Mouse (Mus musculus): ENCODE results near the gene Dennd4a.

Dennd4a gene

DNA sequence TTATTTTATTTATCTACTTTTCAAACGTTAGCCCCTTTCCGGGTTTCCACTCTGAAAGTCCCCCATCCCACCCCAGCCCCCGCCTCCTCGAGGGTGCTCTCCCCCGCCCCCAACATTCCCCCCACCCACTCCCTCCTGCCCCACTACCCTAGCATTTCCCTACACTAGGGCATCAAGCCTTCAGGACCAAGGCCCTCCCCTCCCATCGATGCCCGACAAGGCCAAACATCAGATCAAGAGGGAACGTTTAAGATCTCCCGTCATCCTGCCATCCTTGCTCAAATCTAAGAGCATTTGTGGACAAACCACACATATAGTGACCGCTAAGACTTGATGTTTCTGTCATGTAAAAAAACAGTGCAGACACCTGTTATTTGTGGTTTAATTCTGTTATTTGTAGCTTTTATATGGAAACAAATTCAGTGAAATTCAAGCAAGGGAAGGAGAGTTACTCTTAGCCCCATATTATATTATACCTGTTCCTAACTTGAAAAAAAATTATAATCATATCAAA, 21.2 kb upstream of the Dennd4a start:
- DNase-seq (ENCODE audit: extremely low read depth, insufficient read length, low spot score): no peak

DNA sequence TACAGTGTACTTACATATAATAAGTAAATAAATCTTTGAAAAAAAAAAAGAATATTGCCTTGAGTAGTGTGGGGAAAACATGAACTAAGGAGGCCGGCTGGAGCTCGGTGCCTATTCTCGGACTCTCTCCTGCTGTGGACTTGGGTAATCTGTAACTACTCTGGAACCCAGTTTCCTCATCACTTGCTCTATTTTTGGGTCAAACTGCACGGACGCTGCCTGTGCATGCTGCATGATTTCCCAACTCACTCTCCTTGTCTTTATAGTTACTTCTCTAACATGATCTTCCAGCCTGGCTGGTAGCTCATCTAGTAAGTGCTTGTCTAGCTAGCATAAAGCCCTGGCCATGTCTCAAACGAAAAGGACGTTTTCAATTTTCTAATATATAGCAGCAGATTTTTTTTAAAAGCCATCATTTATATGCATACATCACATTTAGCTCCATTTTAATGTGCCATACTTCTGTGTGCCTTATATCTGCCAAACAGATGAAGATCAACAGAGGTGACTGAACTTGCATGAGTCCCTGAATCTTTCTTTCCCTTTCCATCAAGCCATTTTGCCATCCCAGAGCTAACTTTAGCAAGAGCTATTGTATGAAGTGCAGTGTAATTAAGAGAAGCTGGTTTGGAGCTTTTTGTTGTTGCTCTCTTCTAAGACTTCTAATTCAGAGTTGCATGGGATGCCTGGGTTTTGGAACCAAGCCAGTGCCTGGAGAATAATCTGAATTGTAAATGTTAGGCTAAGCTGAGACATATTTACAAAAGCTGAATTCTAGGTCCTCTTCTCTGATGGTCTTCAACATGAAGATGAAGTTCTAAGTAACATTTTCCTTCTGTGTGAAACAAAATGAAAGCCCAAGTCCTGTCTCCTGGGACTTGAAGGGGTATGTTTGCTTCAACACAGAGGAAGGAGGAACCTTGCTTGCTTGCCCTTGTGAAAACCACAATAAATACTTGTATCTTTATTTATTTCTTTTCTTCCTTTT, 20.2 kb upstream of the Dennd4a start:
- no peak for DNase-seq (ENCODE audit: extremely low read depth, insufficient read length, low spot score)

DNA sequence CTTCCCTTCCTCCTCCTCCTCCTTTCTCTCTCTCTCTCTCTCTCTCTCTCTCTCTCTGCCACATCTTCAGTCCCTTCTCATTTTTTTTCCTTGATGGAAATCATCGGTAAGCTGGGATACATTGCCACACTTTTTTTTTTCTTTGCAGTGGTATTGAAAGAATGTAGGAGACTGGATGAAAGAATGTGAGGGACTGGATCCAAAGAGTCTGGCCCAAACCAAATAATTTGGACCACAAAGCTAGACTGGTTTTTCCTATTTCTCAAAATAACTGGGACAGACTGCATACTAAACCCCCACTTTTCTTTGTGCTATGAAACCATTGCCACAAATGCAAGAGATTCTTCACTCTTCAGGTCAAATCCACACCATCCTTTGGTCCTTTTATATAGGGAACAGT, 19.5 kb upstream of the Dennd4a start:
- peak; percentile 49 for DNase-seq (ENCODE audit: extremely low read depth, insufficient read length, low spot score)

DNA sequence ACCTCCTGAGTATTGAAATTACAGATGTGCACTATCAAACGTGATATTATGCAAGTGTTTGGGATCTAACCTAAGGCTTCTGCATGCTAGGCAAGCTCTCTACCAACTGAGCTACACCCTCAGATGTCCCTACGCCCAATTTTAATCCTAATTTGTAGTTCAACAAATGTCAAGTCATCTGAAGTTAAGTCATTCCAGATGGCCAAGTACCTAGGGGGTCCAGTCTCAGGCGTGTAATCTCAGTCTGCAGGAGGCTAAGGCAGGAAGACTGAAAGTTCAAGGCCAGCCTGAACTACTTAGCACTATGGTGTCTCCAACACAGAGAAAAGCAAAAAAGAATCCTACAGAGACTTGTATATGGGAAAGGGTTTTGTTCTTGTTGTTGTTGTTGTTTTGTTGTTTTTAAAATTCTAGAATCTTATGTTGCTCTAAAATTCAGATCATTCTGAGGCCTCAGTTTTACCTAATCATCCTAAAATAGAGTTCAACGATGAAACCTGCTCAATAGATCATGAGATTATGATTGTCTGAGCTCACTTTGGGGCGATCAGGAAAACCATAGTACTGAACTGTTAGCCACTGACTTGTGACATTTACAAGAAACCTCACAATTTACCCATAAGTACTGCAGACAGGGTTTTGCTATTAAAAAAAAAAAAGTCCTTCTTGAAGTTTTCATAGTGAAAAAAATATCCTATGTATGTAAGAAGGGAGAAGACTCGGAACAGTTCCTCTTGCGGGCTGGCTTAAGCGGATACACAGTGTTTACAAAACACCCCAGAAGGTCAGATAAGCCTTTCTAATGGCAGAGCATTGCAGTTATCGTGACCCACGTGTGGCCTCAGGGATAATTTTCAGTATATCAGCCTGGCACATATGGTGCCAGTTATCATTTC, 18.5 kb upstream of the Dennd4a start:
- no peak for DNase-seq (ENCODE audit: extremely low read depth, insufficient read length, low spot score)

DNA sequence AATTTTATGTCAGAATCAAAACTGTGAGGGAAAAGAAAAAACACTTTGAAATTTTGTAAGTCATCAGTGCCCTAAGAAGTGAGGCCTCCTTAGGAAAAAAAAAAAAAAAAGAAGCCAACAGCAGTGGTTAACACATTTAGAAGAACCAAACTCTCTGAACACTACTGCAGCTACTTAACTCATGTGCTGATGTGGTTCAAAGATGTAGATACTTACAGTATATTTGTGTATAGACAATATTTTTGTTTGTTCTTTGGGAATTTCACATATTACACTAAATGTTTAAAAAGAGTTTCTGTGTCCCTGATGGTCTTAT, 17.9 kb upstream of the Dennd4a start:
- DNase-seq (ENCODE audit: extremely low read depth, insufficient read length, low spot score): no peak

DNA sequence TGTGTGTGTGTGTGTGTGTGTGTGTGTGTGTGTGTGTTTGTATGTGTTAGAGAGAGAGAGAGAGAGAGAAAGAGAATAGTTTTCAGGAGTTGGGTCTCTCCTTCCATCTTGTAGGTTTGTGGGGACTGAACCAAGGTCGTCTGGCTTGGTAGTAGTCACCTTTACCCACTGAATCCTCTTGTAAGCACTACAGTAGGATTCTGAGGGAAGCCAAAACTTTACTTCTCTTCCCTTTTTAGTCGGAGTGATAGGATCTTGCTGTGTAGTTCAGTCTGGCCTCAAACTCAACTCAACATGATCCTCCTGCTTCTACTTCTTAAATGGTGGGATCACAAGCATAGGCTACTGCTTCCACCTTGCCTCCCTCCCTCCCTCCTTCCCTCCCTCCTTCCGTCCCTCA, 17.3 kb upstream of the Dennd4a start:
- no peak for DNase-seq (ENCODE audit: extremely low read depth, insufficient read length, low spot score)

DNA sequence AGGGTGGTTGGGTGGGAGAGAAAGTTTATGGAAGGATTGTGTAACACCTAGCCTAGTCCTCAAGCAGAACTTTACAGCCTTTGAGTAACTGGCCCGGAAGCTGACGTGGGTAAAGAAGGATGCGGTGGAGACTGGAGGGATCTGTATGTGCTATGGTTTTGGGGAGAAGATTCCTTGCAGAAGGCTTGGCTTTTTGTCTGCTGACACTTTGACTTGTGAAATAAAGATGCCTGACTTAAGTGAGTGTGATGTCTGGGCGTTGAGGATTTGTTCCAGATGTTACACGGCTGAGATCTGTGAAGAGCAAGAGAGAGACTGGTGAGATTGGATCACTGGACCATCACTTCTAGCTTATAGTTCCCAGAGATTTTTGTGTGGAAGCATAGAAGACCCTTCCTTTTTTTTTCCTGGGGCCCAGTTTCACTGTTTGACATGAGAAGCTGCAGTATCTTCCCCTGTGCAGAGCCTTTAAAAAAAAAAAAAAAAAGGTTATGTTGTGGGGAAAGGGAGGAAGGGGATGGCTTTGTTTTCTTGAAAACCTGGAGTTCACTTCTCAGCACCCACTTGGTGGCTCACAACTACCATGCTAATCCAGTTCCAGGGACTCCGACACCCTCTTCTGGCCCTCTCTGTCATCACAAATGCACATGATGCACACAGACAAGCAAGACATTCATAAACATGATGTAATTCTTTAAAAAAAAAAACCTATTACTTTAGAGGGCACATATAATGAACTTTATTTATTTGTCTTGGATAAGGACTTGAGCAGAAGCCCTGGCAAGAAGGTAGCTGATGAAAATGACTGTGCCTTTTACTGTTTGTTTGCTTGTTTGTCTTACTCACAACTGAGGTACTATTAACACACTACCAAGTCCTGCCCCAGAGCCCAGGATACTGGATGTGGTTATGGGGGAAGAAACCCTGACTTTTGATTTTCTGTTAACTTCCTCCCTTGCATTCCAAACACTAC, 16.4 kb upstream of the Dennd4a start:
- no peak for DNase-seq (ENCODE audit: extremely low read depth, insufficient read length, low spot score)

DNA sequence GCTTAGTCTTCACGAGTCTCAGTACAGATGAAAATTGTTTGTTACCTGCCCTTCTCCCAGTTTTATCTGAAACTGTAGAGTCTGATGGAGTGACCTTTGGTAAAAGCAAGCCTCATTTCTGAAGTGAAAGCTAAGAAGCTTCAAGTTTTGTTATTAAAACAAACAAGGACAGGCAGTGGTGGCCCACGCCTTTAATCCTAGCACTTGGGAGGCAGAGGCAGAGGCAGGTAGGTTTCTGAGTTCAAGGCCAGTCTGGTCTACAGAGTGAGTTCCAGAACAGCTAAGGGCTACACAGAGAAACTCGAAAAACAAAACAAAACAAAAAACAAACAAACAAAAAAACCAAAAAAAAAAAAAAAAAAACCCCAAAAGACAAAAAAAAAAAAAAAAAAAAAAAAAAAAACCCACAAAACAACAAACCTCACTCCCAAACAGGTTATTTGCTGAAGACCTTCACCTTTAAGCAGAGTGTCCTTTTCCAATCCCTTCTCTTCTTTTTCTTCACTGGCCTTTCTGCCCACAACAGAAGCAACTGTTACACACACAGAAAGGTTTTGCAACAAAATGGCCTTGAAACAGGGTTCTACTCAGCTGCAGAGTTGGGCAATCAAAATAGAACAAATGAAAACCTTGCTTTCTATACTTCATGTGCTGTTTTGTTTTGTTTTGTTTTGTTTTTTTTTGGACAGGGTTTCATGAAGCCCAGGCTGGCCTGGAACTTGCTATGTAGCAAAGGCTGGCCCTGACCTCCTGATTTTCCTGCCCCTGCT, 15.1 kb upstream of the Dennd4a start:
- DNase-seq (ENCODE audit: extremely low read depth, insufficient read length, low spot score): no peak

DNA sequence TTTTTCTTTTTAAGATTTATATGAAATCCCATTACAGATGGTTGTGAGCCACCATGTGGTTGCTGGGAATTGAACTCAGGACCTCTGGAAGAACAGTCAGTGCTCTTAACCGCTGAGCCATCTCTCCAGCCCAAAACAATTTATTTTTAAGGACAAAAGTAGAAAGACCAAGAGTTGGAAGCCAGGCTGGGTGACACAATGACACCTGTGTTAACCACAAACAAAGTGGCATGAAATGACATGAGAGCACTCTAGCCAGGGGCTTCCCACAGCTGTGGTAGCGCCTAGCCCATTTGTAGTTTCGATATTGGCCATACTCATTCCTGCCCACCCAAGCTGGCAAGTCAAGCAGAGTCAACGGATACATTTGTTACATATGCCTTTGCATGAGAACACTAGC, 13.7 kb upstream of the Dennd4a start:
- DNase-seq (ENCODE audit: extremely low read depth, insufficient read length, low spot score): no peak

DNA sequence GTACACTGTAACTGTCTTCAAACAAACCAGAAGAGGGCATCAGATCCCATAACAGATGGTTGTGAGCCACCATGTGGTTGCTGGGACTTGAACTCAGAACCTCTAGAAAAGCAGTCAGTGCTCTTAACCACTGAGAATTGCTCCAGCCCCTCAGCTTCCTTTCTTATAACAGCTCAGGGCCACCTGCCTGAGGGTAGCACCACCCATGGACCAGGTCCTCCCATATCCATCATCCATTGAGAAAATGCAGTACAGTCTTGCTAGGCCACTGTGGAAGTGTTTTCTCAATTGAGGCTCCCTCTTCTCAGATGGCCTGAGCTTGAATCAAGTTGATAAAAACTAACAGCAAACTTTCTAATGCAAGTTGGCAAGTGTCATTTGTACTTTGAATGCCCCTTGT, 13.0 kb upstream of the Dennd4a start:
- DNase-seq (ENCODE audit: extremely low read depth, insufficient read length, low spot score): no peak

DNA sequence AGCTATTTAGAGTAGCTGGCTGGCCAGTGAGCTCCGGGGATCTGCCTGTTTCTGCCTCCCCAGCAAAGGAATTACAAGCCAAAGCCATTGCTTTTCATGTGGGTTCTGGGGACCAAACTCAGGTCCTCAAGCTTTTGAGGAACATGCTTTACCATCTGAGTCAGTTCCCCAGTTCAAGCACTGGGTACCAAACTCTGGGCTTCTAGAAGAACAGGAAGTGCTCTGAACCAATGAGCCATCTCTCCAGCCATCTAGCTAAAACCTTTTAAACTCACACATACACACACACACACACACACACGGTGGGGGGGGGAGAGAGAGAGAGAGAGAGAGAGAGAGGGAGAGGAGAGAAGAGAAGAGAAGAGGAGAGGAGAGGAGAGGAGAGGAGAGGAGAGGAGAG, 12.3 kb upstream of the Dennd4a start:
- no peak for DNase-seq (ENCODE audit: extremely low read depth, insufficient read length, low spot score)

DNA sequence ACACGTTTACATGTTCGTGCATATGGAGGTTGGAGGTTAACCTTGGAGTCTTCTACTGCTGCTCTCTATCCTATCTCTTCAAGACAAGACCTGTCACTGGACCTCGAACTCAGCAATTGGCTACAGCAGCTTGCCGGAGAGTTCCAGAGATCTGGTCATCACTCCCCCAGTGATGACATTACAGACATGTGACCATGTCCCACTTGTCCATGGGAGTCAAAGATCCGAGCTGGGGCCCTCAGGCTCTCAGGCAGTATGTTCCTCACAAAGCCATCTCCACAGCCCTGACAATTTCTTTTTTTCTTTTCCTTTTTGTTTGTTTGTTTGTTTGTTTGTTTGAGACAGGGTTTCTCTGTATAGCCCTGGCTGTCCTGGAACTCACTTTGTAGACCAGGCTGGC, 11.6 kb upstream of the Dennd4a start:
- no peak for DNase-seq (ENCODE audit: extremely low read depth, insufficient read length, low spot score)

DNA sequence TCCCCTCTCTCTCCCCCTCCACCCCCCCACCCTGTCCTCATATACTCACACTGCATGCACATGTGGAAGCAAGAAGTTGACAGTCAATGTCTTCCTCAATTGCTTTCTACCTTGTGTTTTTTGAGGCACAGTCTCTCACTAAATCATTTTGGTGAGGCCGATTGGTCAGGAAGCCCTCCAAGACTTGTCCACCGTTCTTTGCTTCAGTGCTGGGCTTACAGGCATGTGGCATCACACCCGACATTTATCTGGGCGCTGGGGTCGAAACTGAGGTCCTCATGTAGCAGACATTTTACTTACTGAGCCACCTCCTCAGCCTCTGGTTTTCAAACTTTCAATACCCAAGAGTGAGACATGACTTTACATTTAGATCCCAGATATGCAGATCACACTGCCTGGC, 8.6 kb upstream of the Dennd4a start:
- DNase-seq (ENCODE audit: extremely low read depth, insufficient read length, low spot score): no peak

DNA sequence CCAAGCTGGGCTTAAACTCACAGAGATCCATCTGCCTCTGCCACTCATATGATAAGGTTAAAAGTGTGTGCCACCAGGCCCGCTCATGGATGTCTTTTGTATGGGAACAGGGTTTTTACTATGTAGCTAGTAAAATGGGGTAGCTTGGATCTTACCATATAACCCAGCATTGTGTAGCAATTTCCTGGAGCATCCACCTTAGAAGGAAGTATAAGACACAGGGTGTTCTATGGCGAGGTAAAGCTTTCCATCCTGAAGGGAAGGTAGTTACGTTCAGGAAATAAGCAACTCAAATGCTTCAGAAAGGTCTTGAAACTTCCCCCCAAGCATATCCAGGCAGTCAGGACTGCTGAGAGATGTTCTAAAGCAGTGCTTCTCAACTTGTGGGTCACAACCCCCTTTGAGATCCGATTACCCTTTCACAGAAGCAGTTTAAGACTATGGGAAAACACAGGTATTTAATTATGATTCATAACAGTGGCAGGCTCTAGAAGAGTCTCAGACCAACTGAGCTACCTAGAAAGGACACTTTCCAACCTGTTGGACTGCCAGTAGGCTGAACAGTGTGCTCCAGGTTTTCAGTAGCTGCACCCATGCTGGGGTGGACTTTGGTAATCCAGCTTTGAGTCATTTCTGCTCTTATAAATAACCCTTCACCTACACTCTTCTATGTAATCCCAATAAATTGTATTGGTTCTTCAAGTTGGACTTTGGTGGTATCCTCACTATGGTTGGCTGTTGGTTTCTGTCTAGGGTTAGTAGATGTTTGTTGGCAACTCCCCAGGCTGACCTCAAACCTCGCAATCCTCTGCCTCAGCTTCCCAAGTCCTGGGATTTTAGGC, 7.5 kb upstream of the Dennd4a start:
- no peak for DNase-seq (ENCODE audit: extremely low read depth, insufficient read length, low spot score)

DNA sequence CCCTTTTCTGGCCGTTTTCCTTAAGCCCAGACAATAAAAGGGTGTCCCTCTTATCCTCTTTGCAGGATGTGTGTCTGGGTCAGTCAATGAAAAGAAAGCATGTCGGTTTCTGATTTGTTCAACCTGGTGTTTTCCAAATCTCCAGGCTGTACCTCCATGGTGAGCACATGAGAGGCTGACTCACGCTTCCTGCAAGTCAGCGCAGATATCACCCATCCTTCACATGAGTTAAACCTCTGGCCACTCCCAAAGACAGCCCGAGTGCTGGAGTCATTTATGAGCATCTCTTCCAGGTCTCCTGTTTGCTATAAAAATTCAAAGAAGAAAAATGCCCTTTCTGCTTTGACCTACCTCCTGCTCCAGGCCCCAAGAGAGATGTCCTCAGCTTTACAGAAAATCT, 5.3 kb upstream of the Dennd4a start:
- DNase-seq (ENCODE audit: extremely low read depth, insufficient read length, low spot score): no peak

DNA sequence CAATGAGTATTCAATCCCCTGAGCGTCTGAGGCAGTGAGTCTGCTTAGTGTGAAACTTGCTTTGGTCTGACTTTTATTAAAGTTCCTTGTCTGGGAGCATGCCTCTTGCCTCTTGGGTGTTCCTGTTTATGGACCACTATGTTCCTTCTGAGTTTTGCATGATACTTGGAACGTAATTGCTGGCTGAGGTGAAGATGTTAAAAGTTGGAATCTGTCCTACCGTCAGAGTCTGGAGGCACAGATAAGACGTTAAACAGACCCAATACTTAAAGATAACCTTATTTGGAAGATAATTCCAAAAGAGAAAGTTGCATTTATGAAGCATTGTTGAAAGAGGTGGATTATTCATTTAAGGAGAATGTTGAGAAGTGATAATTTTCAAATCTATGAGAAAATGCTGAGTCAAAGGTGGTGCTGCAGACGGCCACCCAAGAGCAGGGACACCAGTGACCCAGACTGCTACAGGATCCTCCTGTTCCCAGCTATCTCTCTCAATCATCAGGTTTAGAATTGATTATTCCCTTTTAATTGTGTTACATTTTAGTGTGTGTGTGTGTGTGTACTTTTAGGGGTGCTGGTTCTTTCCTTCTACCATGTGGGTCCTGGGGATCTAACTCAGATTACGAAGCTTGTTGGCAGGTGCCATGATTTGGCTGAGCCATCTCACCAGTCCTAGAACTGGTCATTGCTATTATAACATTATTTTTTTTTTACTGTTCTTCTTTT, 4.6 kb upstream of the Dennd4a start:
- no peak for DNase-seq (ENCODE audit: extremely low read depth, insufficient read length, low spot score)

DNA sequence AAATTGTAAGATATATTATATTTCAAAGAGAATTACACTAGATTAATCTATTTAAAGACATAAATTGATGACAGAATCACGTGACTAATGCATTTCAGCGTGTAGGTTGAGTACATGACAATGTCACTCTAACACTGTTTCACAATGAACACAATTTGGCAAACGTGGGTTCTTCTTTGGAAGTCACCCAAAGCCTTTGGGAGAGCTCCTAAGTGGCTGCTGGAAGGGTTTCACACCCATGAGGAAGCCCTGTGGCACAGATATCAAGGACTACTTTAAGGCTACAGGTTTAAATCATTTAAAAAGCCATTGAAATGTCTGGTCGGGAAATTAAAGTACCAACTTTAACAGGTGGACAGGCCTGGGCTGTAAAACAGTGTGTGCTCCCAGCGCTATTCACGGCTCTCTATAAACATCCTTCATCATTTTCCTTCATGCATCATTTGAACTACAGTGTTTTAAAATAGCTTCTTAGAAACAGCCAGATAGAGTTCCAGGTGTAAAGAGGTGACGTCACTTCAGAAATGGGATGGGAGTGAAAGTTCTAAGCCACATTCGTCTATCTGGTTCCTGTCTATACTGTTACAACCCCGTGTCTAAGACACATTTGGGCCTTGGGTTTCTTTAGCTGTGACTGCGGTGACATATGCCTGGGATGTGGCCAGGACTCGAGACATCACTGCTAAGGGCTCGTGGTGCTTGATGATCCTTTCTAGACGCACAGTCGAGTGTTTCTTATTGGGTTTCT, 3.9 kb upstream of the Dennd4a start:
- no peak for DNase-seq (ENCODE audit: extremely low read depth, insufficient read length, low spot score)
